Mouse (Mus musculus) forebrain, embryonic 16.5 days (tissue): ENCODE data around the gene Hmces. TPM values are rescaled to one million over a fixed set of nuclear protein-coding genes. Genes with fewer than 3 reads are reported as not detected.

Experiments
- ATAC-seq: fragments of 200-750 bp; cut with Nextera tagmentation; 2 replicates; pipeline ENCODE4 v1.8.0; 2017; ENCODE audit warnings: mild to moderate bottlenecking, moderate library complexity
- H3K27ac ChIP-seq: fragments of 300-500 bp; sonication (generic); 2 replicates; pipeline ENCODE4 v1.5.1; 2014; ENCODE audit warnings: low read length, control low read depth
- H3K27me3 ChIP-seq: fragments of 300-500 bp; sonication (generic); replicated peaks from 2 replicates; pipeline ENCODE4 v1.6.1; 2014; ENCODE audit warnings: low read length; ENCODE audit not compliant: control insufficient read depth, insufficient read depth
- H3K36me3 ChIP-seq: fragments of 300-500 bp; sonication (generic); 2 replicates; pipeline ENCODE4 v1.6.1; 2014; ENCODE audit not compliant: control insufficient read depth, insufficient read depth
- H3K4me1 ChIP-seq: fragments of 300-500 bp; sonication (generic); replicated peaks from 2 replicates; pipeline ENCODE4 v1.6.1; 2014; ENCODE audit warnings: low read length; ENCODE audit not compliant: control insufficient read depth, insufficient read depth
- H3K4me2 ChIP-seq: fragments of 300-500 bp; sonication (generic); 2 replicates; pipeline ENCODE4 v1.6.1; 2014; ENCODE audit warnings: mild to moderate bottlenecking, low read length, control low read depth
- H3K4me3 ChIP-seq: fragments of 300-500 bp; sonication (generic); replicated peaks from 2 replicates; pipeline ENCODE4 v1.5.1; 2014; ENCODE audit warnings: mild to moderate bottlenecking, low read length, control low read depth
- H3K9ac ChIP-seq: fragments of 300-500 bp; sonication (generic); replicated peaks from 2 replicates; pipeline ENCODE4 v1.6.1; 2014; ENCODE audit warnings: low read depth, low read length, control low read depth
- H3K9me3 ChIP-seq: fragments of 300-500 bp; sonication (generic); 2 replicates; pipeline ENCODE4 v1.6.1; 2016; ENCODE audit warnings: low read length; ENCODE audit not compliant: control insufficient read depth
- WGBS: fragments of 180-500 bp; shearing (Covaris S2); extraction: QIAGEN DNeasy Blood & Tissue Kit; methylation state at CpG from one replicate; pipeline ENCODE4 v1.1.7; 2014; 5-methylcytosine and 5-hydroxymethylcytosine counted together
- microRNA-seq: library from miRNA; unstranded; fragments of <30 nt; microRNA quantifications from one replicate; pipeline ENCODE4, GENCODE M21; 2017
- polyA plus RNA-seq: library from polyadenylated mRNA; unstranded; fragments of >200 nt; fragmentation: Nextera tagmentation; extraction: Ambion mirVana; gene quantifications from 2 replicates; pipeline ENCODE4 v1.2.1, GENCODE M21; 2015

Gene Hmces
- polyA plus RNA-seq, 1 experiment from 2014 or later = 62.9 TPM

DNA sequence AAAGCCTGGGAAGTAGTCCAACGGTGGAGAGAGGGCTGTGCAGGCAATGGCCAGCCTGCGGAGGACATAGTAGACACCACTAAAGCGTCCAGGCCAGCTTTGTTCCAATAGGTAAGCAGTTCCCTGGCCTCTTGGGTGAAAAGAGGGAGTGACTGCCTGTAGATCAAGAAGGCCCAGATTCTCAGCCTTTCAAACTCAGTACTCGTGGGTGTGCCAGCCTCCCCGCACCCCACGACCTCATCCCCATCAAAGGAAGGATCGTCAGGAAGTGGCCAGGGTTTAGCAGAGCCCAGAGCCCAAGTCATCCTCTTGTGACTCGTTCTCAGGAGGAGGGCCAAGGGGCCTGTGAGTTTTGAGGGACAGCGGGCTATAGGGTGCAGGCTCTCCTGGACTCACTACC is 68.8 kb downstream of the Hmces start:
- Histone ChIP-seq H3K4me2 (peak overlapping the region; percentile 59), H3K27ac (peak overlapping the region; percentile 95; the same call in 1 of the 2 replicates), H3K4me1 (peaks cover 18% of the 10 kb centered on the region), H3K9ac (peak overlapping the region; percentile 96), H3K9me3 (no peaks in the 10 kb centered on the region), H3K4me3 (peak overlapping the region; percentile 99), H3K36me3 (peaks cover 2% of the 10 kb centered on the region; the same call in 1 of the 2 replicates), H3K27me3 (no peaks in the 10 kb centered on the region)
- WGBS = 63% methylated on average over 9 of the region's 9 CpGs
- no peak for ATAC-seq

Small RNAs within 50 kb of the gene (microRNA-seq; reads per million reads assigned to microRNA genes)
- 3.9 reads per million, percentile 16 among the genes with 10 or more reads in this experiment for gene Gm47286

Other genes starting within 250 kb of the Hmces start
- gene Aplf, start 241.7 kb upstream of the Hmces start, polyA plus RNA-seq = 13.6 and 15.3 TPM in 2 replicates
- gene Efcc1, start 183.1 kb upstream of the Hmces start, polyA plus RNA-seq = 1.8 and 2.3 TPM in 2 replicates
- gene Gp9, start 135.9 kb upstream of the Hmces start, polyA plus RNA-seq = 0.24 and 0.39 TPM in 2 replicates
- 6.1 and 8.0 TPM in 2 replicates for gene Rab43, start 101.8 kb upstream of the Hmces start, polyA plus RNA-seq
- gene Gm45140, start 78.1 kb upstream of the Hmces start, polyA plus RNA-seq = 2.5 and 4.4 TPM in 2 replicates
- 28.2 and 30.2 TPM in 2 replicates for gene Isy1, start 75.1 kb upstream of the Hmces start, polyA plus RNA-seq
- gene Cnbp, start 62.8 kb upstream of the Hmces start, polyA plus RNA-seq = 685 and 747 TPM in 2 replicates
- 173 and 186 TPM in 2 replicates for gene Copg1, start 26.1 kb upstream of the Hmces start, polyA plus RNA-seq
- 18.4 and 19.8 TPM in 2 replicates for gene H1fx, start 67.7 kb downstream of the Hmces start, polyA plus RNA-seq
- 343 TPM in 2 replicates for gene Rab7, start 131.3 kb downstream of the Hmces start, polyA plus RNA-seq
- gene Rpn1, start 170.5 kb downstream of the Hmces start, polyA plus RNA-seq = 273 and 275 TPM in 2 replicates